In genomic region chr11:57775868-57776267, GRCm38 (mm10) we compare ENCODE assay signal across 36 mouse cellular contexts. TPM values are rescaled to one million over a fixed set of nuclear protein-coding genes. Genes with fewer than 3 reads are reported as not detected.
"Had no signal": no experiment of that assay in that cellular context is flagged by ENCODE, and none has a peak within 500 bp of the region (broad histone marks: within the 10 kb centered on the region; RNA-seq: fewer than 3 reads in every experiment).

No protein-coding gene starts in this region.

- H3K4me2 ChIP-seq: heart, embryonic 11.5 days; heart, embryonic 13.5 days; heart, embryonic 15.5 days; hindbrain, embryonic 14.5 days; kidney, embryonic 15.5 days; limb, embryonic 12.5 days; liver, embryonic 11.5 days; liver, embryonic 13.5 days; liver, embryonic 15.5 days had no signal

- H3K9ac ChIP-seq: forebrain, postnatal 0 days; heart, embryonic 13.5 days; heart, embryonic 15.5 days; hindbrain, embryonic 14.5 days; kidney, embryonic 15.5 days; limb, embryonic 12.5 days; liver, embryonic 13.5 days; liver, embryonic 15.5 days had no signal

- DNase-seq: forebrain, postnatal 0 days; gastrocnemius, postnatal 36 days; heart, adult 18-20 months; heart, postnatal 14 days; heart, postnatal 36 days; kidney, adult 11 months; kidney, adult 2 months; kidney, adult 9 months; kidney, postnatal 14 days; kidney, postnatal 36 days; layer of hippocampus, adult 9-11 months; layer of hippocampus, postnatal 36 days; liver; liver, embryonic 13.5 days had no signal

- ATAC-seq: forebrain, postnatal 0 days; hindbrain, postnatal 0 days; intestine, embryonic 16.5 days had no signal

- H3K27ac ChIP-seq: heart, embryonic 13.5 days; heart, embryonic 15.5 days; hindbrain, embryonic 14.5 days; hindbrain, postnatal 0 days; kidney, embryonic 15.5 days; kidney, postnatal 0 days; limb, embryonic 10.5 days; limb, embryonic 12.5 days; liver, embryonic 13.5 days; liver, embryonic 15.5 days had no signal

- H3K4me3 ChIP-seq: heart, embryonic 13.5 days; heart, embryonic 15.5 days; kidney, embryonic 15.5 days; limb, embryonic 10.5 days; limb, embryonic 12.5 days; liver, embryonic 13.5 days; liver, embryonic 15.5 days had no signal

- H3K27me3 ChIP-seq: heart, embryonic 13.5 days; heart, embryonic 15.5 days; liver, embryonic 13.5 days; liver, embryonic 15.5 days had no signal

- H3K36me3 ChIP-seq: heart, embryonic 15.5 days had no signal

- H3K9me3 ChIP-seq: heart, embryonic 13.5 days; heart, embryonic 15.5 days; kidney, embryonic 15.5 days; limb, embryonic 10.5 days; limb, embryonic 12.5 days; liver, embryonic 13.5 days; liver, embryonic 15.5 days had no signal

RNA-seq across cellular contexts. Expression of gene Hand1, which starts 56.8 kb away (rescaled TPM):
- total RNA-seq: forebrain, postnatal 0 days; gastrocnemius, adult 18-20 months; gastrocnemius, postnatal 36 days; heart, adult 18-20 months; heart, postnatal 14 days; heart, postnatal 36 days; hematopoietic stem cell, adult 5-6 weeks; hindbrain, postnatal 0 days; layer of hippocampus, adult 18-20 months; layer of hippocampus, adult 8-10 months; layer of hippocampus, postnatal 14 days; layer of hippocampus, postnatal 36 days; left cerebral cortex, adult 18-20 months; left cerebral cortex, adult 8-10 months; left cerebral cortex, postnatal 14 days; left cerebral cortex, postnatal 36 days had no signal
- polyA plus RNA-seq: forebrain, postnatal 0 days; gonadal fat pad, adult 2 months; hindbrain, embryonic 14.5 days; hindbrain, postnatal 0 days had no signal
